Mouse (Mus musculus) kidney, adult 8-10 months (tissue): ENCODE results near the gene St7.

Source experiments
- DNase-seq, 2 experiments: peaks; one replicate each; pipeline ENCODE4 v3.0.0; 2022

The St7 gene

GRCm38 (mm10) chr6:17769972-17770644, 77.4 kb downstream of the St7 start:
- no peak for DNase-seq

GRCm38 (mm10) chr6:17770645-17771345, 78.1 kb downstream of the St7 start:
- no peak for DNase-seq

GRCm38 (mm10) chr6:17771456-17771855, 78.7 kb downstream of the St7 start:
- DNase-seq, result no peak

GRCm38 (mm10) chr6:17772514-17772913, 79.8 kb downstream of the St7 start:
- peak; percentile 42 to 46 for DNase-seq

- DNase-seq, result no peak
Measured at GRCm38 (mm10) chr6:17776041-17776440, 83.3 kb downstream of the St7 start.

- DNase-seq, result no peak
Measured at GRCm38 (mm10) chr6:17777018-17777799, 84.5 kb downstream of the St7 start.

GRCm38 (mm10) chr6:17778648-17779202, 86.0 kb downstream of the St7 start:
- DNase-seq, result no peak

- no peak for DNase-seq
Measured at GRCm38 (mm10) chr6:17783511-17783910, 90.8 kb downstream of the St7 start.

- no peak for DNase-seq
Measured at GRCm38 (mm10) chr6:17784523-17784922, 91.8 kb downstream of the St7 start.

- DNase-seq, result no peak
Measured at GRCm38 (mm10) chr6:17785248-17785647, 92.5 kb downstream of the St7 start.

GRCm38 (mm10) chr6:17787810-17788209, 95.1 kb downstream of the St7 start:
- no peak for DNase-seq

- DNase-seq, result no peak
Measured at GRCm38 (mm10) chr6:17790251-17790650, 97.5 kb downstream of the St7 start.

- peak; percentile 4 to 36 for DNase-seq
Measured at GRCm38 (mm10) chr6:17793471-17793870, 100.7 kb downstream of the St7 start.

GRCm38 (mm10) chr6:17797271-17797713, 104.6 kb downstream of the St7 start:
- DNase-seq, result no peak

GRCm38 (mm10) chr6:17800694-17801093, 108.0 kb downstream of the St7 start:
- no peak for DNase-seq

GRCm38 (mm10) chr6:17804468-17804867, 111.7 kb downstream of the St7 start:
- DNase-seq, result no peak

GRCm38 (mm10) chr6:17806569-17806968, 113.8 kb downstream of the St7 start:
- no peak for DNase-seq

- DNase-seq, result peak in 1 of 2 experiments; percentile 12
Measured at GRCm38 (mm10) chr6:17811063-17811462, 118.3 kb downstream of the St7 start.

- no peak for DNase-seq
Measured at GRCm38 (mm10) chr6:17811531-17811930, 118.8 kb downstream of the St7 start.

GRCm38 (mm10) chr6:17814074-17814649, 121.4 kb downstream of the St7 start:
- DNase-seq, result no peak

GRCm38 (mm10) chr6:17816865-17817435, 124.2 kb downstream of the St7 start:
- no peak for DNase-seq

GRCm38 (mm10) chr6:17823614-17824013, 130.9 kb downstream of the St7 start:
- no peak for DNase-seq

- no peak for DNase-seq
Measured at GRCm38 (mm10) chr6:17824735-17825134, 132.0 kb downstream of the St7 start.
